Mouse (Mus musculus): ENCODE measurements around the gene Aldh5a1. TPM values are rescaled to one million over a fixed set of nuclear protein-coding genes. Genes with fewer than 3 reads are reported as not detected.

The Aldh5a1 gene
- total and polyA plus RNA-seq, 2 experiments from 2014 or later = 11.2 to 40.9 TPM

DNA sequence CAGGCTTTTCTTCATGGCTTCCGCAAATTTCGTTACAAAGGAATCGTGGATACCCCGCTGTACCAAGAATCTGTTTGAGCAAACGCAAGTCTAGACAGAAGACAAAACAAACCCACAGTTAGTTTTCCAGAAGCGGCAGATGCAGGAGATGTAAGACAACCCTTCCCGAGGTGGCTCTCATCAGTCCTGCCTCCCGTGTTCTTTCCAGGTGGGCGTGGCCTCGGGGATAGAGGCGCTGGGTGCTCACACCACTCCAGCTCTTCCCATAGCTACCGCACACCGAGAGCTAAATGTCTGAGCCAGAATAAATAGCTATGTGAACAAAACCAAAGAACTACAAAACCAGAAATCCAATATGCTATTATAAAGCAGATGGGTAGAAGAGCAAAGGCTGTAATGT lies 21.6 kb downstream of the Aldh5a1 start:
- Histone ChIP-seq H3K36me3 (ENCODE audit: insufficient read depth) (peaks cover 49% of the 10 kb centered on the region), H3K27me3 (ENCODE audit: insufficient read depth, low read length) (no peaks in the 10 kb centered on the region)

DNA sequence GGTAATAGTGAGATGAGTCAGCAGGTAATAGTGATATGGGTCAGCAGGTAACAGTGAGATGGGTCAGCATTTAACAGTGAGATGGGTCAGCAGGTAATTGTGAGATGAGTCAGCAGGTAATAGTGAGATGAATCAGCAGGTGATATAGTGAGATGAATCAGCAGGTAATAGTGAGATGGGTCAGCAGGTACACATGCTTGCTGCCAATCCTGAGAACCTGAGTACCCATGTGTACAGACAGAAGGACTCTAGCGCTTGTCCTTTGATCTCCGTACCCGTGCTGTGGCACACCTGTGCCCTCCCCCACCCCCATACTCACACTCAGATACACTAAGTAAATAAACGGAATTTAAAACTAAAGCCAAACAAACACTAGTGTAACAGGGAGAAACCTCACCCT lies 22.5 kb downstream of the Aldh5a1 start:
- H3K27me3 ChIP-seq (ENCODE audit: insufficient read depth, low read length) = no peaks in the 10 kb centered on the region
- no peak for DNase-seq
- no peaks in the 10 kb centered on the region for H3K9me3 ChIP-seq (ENCODE audit: low read length)
- ATAC-seq = no peak
- no peak overlapping the region for H3K27ac ChIP-seq (ENCODE audit: low read depth, low read length)
- no peak overlapping the region for H3K4me3 ChIP-seq (ENCODE audit: low read depth, low read length)
- H3K4me2 ChIP-seq (ENCODE audit: low read depth) = no peak overlapping the region
- H3K9ac ChIP-seq = no peak overlapping the region
- WGBS = 89% methylated on average over 4 of the region's 4 CpGs
- no peak for TF ChIP-seq CTCF (IDR thresholded peaks at IDR 0.05; ENCODE audit: low read depth)
- no peaks in the 10 kb centered on the region for H3K4me1 ChIP-seq (ENCODE audit: insufficient read depth)
- H3K36me3 ChIP-seq (ENCODE audit: insufficient read depth) = peaks cover 51% of the 10 kb centered on the region

More for the DNA sequence above, 21.6 kb downstream of the Aldh5a1 start:
- H3K9me3 ChIP-seq (ENCODE audit: low read length) = no peaks in the 10 kb centered on the region
- H3K27ac ChIP-seq (ENCODE audit: low read depth, low read length) = no peak overlapping the region
- H3K4me1 ChIP-seq (ENCODE audit: insufficient read depth) = no peaks in the 10 kb centered on the region
- H3K4me2 ChIP-seq (ENCODE audit: low read depth) = no peak overlapping the region
- H3K9ac ChIP-seq = no peak overlapping the region
- no peak for ATAC-seq
- no peak for TF ChIP-seq CTCF (IDR thresholded peaks at IDR 0.05; ENCODE audit: low read depth)
- no peak for DNase-seq
- no peak overlapping the region for H3K4me3 ChIP-seq (ENCODE audit: low read depth, low read length)
- 66% methylated on average over 13 of the region's 13 CpGs for WGBS

DNA sequence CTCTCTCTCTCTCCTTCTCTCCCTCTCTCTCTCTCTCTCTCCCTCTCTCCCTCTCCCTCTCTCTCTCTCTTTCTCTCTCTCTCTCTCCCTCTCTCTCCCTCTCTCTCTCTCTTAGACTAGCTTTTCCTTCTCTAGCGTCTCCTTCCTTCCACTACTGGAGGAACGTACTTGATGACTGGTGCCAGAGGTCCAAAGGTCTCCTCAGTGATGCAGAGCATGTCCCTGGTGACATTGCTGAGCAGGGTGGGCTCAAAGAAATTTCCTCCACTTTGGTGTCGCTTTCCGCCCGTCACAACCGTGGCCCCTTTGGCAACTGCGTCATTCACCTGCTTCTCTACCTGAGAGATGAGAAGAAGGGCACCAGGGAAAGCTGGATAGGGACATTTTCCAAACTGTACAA lies 23.9 kb downstream of the Aldh5a1 start:
- peaks cover 43% of the 10 kb centered on the region for H3K36me3 ChIP-seq (ENCODE audit: insufficient read depth)
- no peaks in the 10 kb centered on the region for H3K9me3 ChIP-seq (ENCODE audit: low read length)
- no peaks in the 10 kb centered on the region for H3K27me3 ChIP-seq (ENCODE audit: insufficient read depth, low read length)
- TF ChIP-seq CTCF (IDR thresholded peaks at IDR 0.05; ENCODE audit: low read depth) = no peak
- no peak overlapping the region for H3K4me3 ChIP-seq (ENCODE audit: low read depth, low read length)
- ATAC-seq (no peak), DNase-seq (no peak)
- H3K9ac ChIP-seq = no peak overlapping the region
- H3K4me2 ChIP-seq (ENCODE audit: low read depth) = no peak overlapping the region
- no peaks in the 10 kb centered on the region for H3K4me1 ChIP-seq (ENCODE audit: insufficient read depth)
- 97% methylated on average over 7 of the region's 7 CpGs for WGBS
- H3K27ac ChIP-seq (ENCODE audit: low read depth, low read length) = no peak overlapping the region

DNA sequence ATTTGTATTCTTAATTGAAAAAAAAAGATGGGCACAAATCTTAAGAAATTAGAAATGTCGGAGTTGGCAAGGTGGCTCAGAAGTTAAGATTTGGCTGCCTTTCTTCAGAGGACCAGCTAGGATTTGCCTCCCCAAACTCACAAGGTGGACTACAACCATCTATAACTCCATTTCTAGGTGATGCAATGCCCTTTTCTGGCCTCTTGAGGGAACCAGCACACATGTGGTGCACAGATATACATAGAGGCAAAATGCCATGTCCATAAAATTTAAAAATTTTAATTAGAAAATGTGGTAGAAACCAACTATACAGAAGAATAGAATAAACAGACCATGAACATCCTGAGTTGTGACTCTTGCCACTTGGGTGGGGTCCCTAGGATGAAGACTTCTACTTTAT lies 28.3 kb downstream of the Aldh5a1 start:
- H3K4me2 ChIP-seq (ENCODE audit: low read depth) = no peak overlapping the region
- 89% methylated on average over 1 of the region's 1 CpGs for WGBS
- no peaks in the 10 kb centered on the region for H3K4me1 ChIP-seq (ENCODE audit: insufficient read depth)
- TF ChIP-seq CTCF (IDR thresholded peaks at IDR 0.05; ENCODE audit: low read depth) = peak; percentile 12; the same call in 1 of the 2 replicates
- H3K9ac ChIP-seq = no peak overlapping the region
- no peak overlapping the region for H3K27ac ChIP-seq (ENCODE audit: low read depth, low read length)
- H3K36me3 ChIP-seq (ENCODE audit: insufficient read depth) = peaks cover 19% of the 10 kb centered on the region
- no peak overlapping the region for H3K4me3 ChIP-seq (ENCODE audit: low read depth, low read length)
- DNase-seq = no peak
- ATAC-seq = no peak
- no peaks in the 10 kb centered on the region for H3K9me3 ChIP-seq (ENCODE audit: low read length)
- no peaks in the 10 kb centered on the region for H3K27me3 ChIP-seq (ENCODE audit: insufficient read depth, low read length)

DNA sequence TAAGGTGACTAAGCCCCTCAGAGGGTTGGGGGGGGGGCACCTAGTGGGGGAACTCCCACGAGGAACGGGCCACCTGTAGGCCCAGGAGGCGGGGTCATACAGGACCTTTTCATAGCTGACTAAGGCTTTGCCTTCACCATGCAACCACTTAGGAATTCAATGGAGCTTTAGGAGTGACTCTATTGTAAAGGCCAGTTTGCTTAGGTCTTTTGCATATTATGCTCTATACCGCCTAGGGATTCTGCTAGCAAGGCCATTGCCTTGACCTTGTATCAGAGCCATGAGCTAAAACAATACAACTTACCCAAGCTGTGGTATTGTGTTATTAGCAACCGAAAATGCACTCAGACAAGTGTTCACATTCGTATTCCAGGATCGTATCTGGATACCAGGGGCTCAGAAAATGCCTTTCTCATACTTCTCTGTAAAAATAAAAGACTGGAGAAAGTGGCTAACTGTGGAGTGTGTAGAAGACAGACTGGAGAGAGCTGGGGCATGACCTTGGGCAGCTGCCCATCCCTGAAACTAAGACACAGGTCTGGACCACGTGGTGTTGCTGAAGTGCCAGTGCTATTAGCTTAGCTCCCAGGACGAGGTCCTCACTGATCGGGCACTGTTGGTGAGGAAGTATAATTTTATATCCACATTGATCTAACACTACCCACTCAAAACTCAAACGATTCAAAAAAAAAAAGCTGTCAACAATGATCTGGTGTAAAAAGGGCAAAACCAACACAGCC lies 30.5 kb downstream of the Aldh5a1 start:
- ATAC-seq (no peak), DNase-seq (no peak)
- Histone ChIP-seq H3K9ac (no peak overlapping the region), H3K4me1 (ENCODE audit: insufficient read depth) (no peaks in the 10 kb centered on the region), H3K27ac (ENCODE audit: low read depth, low read length) (no peak overlapping the region), H3K4me2 (ENCODE audit: low read depth) (no peak overlapping the region), H3K4me3 (ENCODE audit: low read depth, low read length) (no peak overlapping the region), H3K27me3 (ENCODE audit: insufficient read depth, low read length) (no peaks in the 10 kb centered on the region), H3K9me3 (ENCODE audit: low read length) (no peaks in the 10 kb centered on the region), H3K36me3 (ENCODE audit: insufficient read depth) (peaks cover 11% of the 10 kb centered on the region; the same call in 1 of the 2 replicates)
- TF ChIP-seq CTCF (IDR thresholded peaks at IDR 0.05; ENCODE audit: low read depth) = no peak
- WGBS = 67% methylated on average over 11 of the region's 11 CpGs

DNA sequence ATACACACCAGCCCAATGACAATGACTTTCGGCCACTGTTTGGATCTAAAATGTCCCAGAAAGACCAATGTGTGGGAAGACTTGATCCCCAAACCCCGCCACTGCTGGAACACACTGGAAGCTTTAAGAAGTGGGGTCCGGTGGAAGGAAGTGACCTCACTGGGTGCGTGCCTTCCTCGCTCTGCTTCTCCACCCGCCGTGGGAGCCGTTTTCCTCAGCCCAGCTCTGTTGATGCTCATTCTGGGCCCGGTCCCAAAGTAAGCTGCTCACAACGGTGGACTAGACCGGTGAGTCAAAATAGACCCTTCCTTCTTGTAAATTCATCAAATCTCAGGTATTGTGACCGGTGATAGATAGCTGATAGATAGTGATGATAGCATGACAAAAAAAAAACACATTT lies 32.0 kb downstream of the Aldh5a1 start:
- H3K9ac ChIP-seq = no peak overlapping the region
- H3K27me3 ChIP-seq (ENCODE audit: insufficient read depth, low read length) = no peaks in the 10 kb centered on the region
- H3K4me3 ChIP-seq (ENCODE audit: low read depth, low read length) = no peak overlapping the region
- H3K4me2 ChIP-seq (ENCODE audit: low read depth) = no peak overlapping the region
- H3K4me1 ChIP-seq (ENCODE audit: insufficient read depth) = no peaks in the 10 kb centered on the region
- peaks cover 3% of the 10 kb centered on the region; the same call in 1 of the 2 replicates for H3K36me3 ChIP-seq (ENCODE audit: insufficient read depth)
- no peak for ATAC-seq
- no peak for DNase-seq
- H3K9me3 ChIP-seq (ENCODE audit: low read length) = no peaks in the 10 kb centered on the region
- WGBS = 87% methylated on average over 12 of the region's 12 CpGs
- no peak for TF ChIP-seq CTCF (IDR thresholded peaks at IDR 0.05; ENCODE audit: low read depth)
- no peak overlapping the region for H3K27ac ChIP-seq (ENCODE audit: low read depth, low read length)

DNA sequence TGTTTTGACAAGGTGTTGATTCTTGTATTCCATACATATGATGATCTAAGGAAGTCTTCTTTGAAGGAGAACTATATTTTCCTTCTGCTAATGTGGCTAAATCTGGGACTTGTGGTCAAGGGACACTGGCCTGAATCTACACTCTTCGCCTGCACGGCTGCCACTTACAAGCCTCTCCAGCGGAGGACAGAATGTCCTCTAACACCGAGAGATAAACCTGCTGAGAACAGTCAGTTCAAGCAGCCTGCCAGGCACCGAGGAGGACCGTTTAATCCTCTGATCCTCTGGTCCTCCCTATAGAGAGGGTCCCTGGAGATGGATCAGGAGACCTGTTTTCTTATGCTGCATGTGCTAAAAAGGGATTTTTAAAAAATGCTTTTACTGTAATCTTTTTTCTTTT lies 34.0 kb downstream of the Aldh5a1 start:
- 78% methylated on average over 6 of the region's 6 CpGs for WGBS
- no peak for DNase-seq
- Histone ChIP-seq H3K36me3 (ENCODE audit: insufficient read depth) (peaks cover 10% of the 10 kb centered on the region; the same call in 1 of the 2 replicates), H3K27me3 (ENCODE audit: insufficient read depth, low read length) (no peaks in the 10 kb centered on the region), H3K4me2 (ENCODE audit: low read depth) (no peak overlapping the region), H3K27ac (ENCODE audit: low read depth, low read length) (no peak overlapping the region), H3K4me3 (ENCODE audit: low read depth, low read length) (no peak overlapping the region), H3K9me3 (ENCODE audit: low read length) (no peaks in the 10 kb centered on the region), H3K9ac (no peak overlapping the region), H3K4me1 (ENCODE audit: insufficient read depth) (no peaks in the 10 kb centered on the region)
- TF ChIP-seq CTCF (IDR thresholded peaks at IDR 0.05; ENCODE audit: low read depth) = no peak
- no peak for ATAC-seq

Data from forebrain, postnatal 0 days (tissue).